Mouse (Mus musculus): Measurements from ENCODE around the gene Pim3. TPM values are rescaled to one million over a fixed set of nuclear protein-coding genes. Genes with fewer than 3 reads are reported as not detected.
A peak's percentile ranks its signal among the peaks of the same experiment; 100 is the strongest.

The Pim3 gene
- polyA plus RNA-seq, 1 experiment from 2014 or later: 42.7 TPM

- no peak for ATAC-seq
- no peak overlapping the region for H3K9ac ChIP-seq
- no peaks in the 10 kb centered on the region for H3K9me3 ChIP-seq (replicated peaks)
- no peak overlapping the region for H3K27ac ChIP-seq
- H3K4me2 ChIP-seq: peak overlapping the region; percentile 42; the same call in 1 of the 2 replicates
- no peaks in the 10 kb centered on the region for H3K36me3 ChIP-seq (ENCODE audit: poor library complexity, severe bottlenecking)
- H3K4me1 ChIP-seq: no peaks in the 10 kb centered on the region; the same call in 1 of the 2 replicates
- 23% methylated on average over 10 of the region's 10 CpGs for WGBS
- no peak overlapping the region for H3K4me3 ChIP-seq
- H3K27me3 ChIP-seq: 0 out of 2 replicates have a peak, but pooled peaks cover 2% of the 10 kb centered on the region
Measured at GRCm38 (mm10) chr15:88875625-88876081, 13.7 kb downstream of the Pim3 start.

- peak overlapping the region; percentile 42 for H3K4me2 ChIP-seq
- 0 out of 2 replicates have a peak, but pooled peaks cover 2% of the 10 kb centered on the region for H3K27me3 ChIP-seq
- H3K9ac ChIP-seq: no peak overlapping the region
- no peak overlapping the region for H3K4me3 ChIP-seq
- no peaks in the 10 kb centered on the region for H3K9me3 ChIP-seq (replicated peaks)
- H3K4me1 ChIP-seq: no peaks in the 10 kb centered on the region; the same call in 1 of the 2 replicates
- WGBS: 10% methylated on average over 28 of the region's 28 CpGs
- peak; percentile 48; the same call in 1 of the 2 replicates for ATAC-seq
- no peaks in the 10 kb centered on the region for H3K36me3 ChIP-seq (ENCODE audit: poor library complexity, severe bottlenecking)
- no peak overlapping the region for H3K27ac ChIP-seq
Measured at GRCm38 (mm10) chr15:88876155-88877020, 14.4 kb downstream of the Pim3 start.

GRCm38 (mm10) chr15:88877021-88877400 lies 15.0 kb downstream of the Pim3 start:
- H3K27me3 ChIP-seq: 0 out of 2 replicates have a peak, but pooled peaks cover 2% of the 10 kb centered on the region
- no peaks in the 10 kb centered on the region for H3K36me3 ChIP-seq (ENCODE audit: poor library complexity, severe bottlenecking)
- no peak overlapping the region for H3K4me2 ChIP-seq
- no peak for ATAC-seq
- no peak overlapping the region for H3K27ac ChIP-seq
- no peaks in the 10 kb centered on the region; the same call in 1 of the 2 replicates for H3K4me1 ChIP-seq
- WGBS: 81% methylated on average over 10 of the region's 10 CpGs
- no peaks in the 10 kb centered on the region for H3K9me3 ChIP-seq (replicated peaks)
- H3K4me3 ChIP-seq: no peak overlapping the region
- H3K9ac ChIP-seq: no peak overlapping the region

- Histone ChIP-seq H3K27ac (no peak overlapping the region), H3K27me3 (no peaks in the 10 kb centered on the region), H3K9me3 (replicated peaks) (no peaks in the 10 kb centered on the region), H3K36me3 (ENCODE audit: poor library complexity, severe bottlenecking) (no peaks in the 10 kb centered on the region), H3K4me1 (no peaks in the 10 kb centered on the region; the same call in 1 of the 2 replicates), H3K9ac (no peak overlapping the region), H3K4me3 (no peak overlapping the region), H3K4me2 (no peak overlapping the region)
- WGBS: 64% methylated on average over 22 of the region's 22 CpGs
- no peak for ATAC-seq
Measured at GRCm38 (mm10) chr15:88881253-88882044, 19.5 kb downstream of the Pim3 start.

GRCm38 (mm10) chr15:88882851-88883250 lies 20.9 kb downstream of the Pim3 start:
- H3K27me3 ChIP-seq: no peaks in the 10 kb centered on the region
- no peak overlapping the region for H3K9ac ChIP-seq
- H3K4me3 ChIP-seq: no peak overlapping the region
- no peak overlapping the region for H3K4me2 ChIP-seq
- 63% methylated on average over 4 of the region's 4 CpGs for WGBS
- H3K36me3 ChIP-seq (ENCODE audit: poor library complexity, severe bottlenecking): no peaks in the 10 kb centered on the region
- no peaks in the 10 kb centered on the region for H3K9me3 ChIP-seq (replicated peaks)
- H3K27ac ChIP-seq: no peak overlapping the region
- ATAC-seq: no peak
- no peaks in the 10 kb centered on the region for H3K4me1 ChIP-seq

- Histone ChIP-seq H3K36me3 (ENCODE audit: poor library complexity, severe bottlenecking) (no peaks in the 10 kb centered on the region), H3K9me3 (replicated peaks) (no peaks in the 10 kb centered on the region), H3K27me3 (no peaks in the 10 kb centered on the region), H3K4me2 (no peak overlapping the region), H3K9ac (no peak overlapping the region), H3K4me3 (no peak overlapping the region), H3K27ac (no peak overlapping the region), H3K4me1 (no peaks in the 10 kb centered on the region)
- 85% methylated on average over 9 of the region's 9 CpGs for whole genome bisulfite sequencing
- ATAC-seq: no peak
Measured at GRCm38 (mm10) chr15:88883342-88883741, 21.4 kb downstream of the Pim3 start.

- Histone ChIP-seq H3K27me3 (peaks cover 13% of the 10 kb centered on the region), H3K4me2 (no peak overlapping the region), H3K4me1 (peaks cover 3% of the 10 kb centered on the region; the same call in 1 of the 2 replicates), H3K9ac (no peak overlapping the region), H3K36me3 (ENCODE audit: poor library complexity, severe bottlenecking) (no peaks in the 10 kb centered on the region), H3K27ac (no peak overlapping the region), H3K4me3 (no peak overlapping the region), H3K9me3 (replicated peaks) (no peaks in the 10 kb centered on the region)
- 87% methylated on average over 6 of the region's 6 CpGs for WGBS
- no peak for ATAC-seq
Measured at GRCm38 (mm10) chr15:88885376-88885775, 23.4 kb downstream of the Pim3 start.

- H3K27me3 ChIP-seq: peaks cover 16% of the 10 kb centered on the region
- H3K4me3 ChIP-seq: no peak overlapping the region
- H3K27ac ChIP-seq: no peak overlapping the region
- H3K9ac ChIP-seq: no peak overlapping the region
- H3K4me2 ChIP-seq: no peak overlapping the region
- H3K4me1 ChIP-seq: peaks cover 14% of the 10 kb centered on the region
- WGBS: 75% methylated on average over 3 of the region's 3 CpGs
- no peaks in the 10 kb centered on the region for H3K36me3 ChIP-seq (ENCODE audit: poor library complexity, severe bottlenecking)
- no peaks in the 10 kb centered on the region for H3K9me3 ChIP-seq (replicated peaks)
- no peak for ATAC-seq
Measured at GRCm38 (mm10) chr15:88889032-88889431, 27.0 kb downstream of the Pim3 start.

- no peaks in the 10 kb centered on the region for H3K9me3 ChIP-seq (replicated peaks)
- peak overlapping the region; percentile 92 for H3K4me2 ChIP-seq
- H3K4me3 ChIP-seq: peak overlapping the region; percentile 49; the same call in 1 of the 2 replicates
- peak overlapping the region; percentile 71; the same call in 1 of the 2 replicates for H3K9ac ChIP-seq
- peaks cover 14% of the 10 kb centered on the region for H3K4me1 ChIP-seq
- no peak overlapping the region for H3K27ac ChIP-seq
- H3K36me3 ChIP-seq (ENCODE audit: poor library complexity, severe bottlenecking): no peaks in the 10 kb centered on the region
- 72% methylated on average over 3 of the region's 3 CpGs for WGBS
- ATAC-seq: no peak
- peaks cover 16% of the 10 kb centered on the region for H3K27me3 ChIP-seq
Measured at GRCm38 (mm10) chr15:88889994-88890393, 28.0 kb downstream of the Pim3 start.

GRCm38 (mm10) chr15:88890751-88891675 lies 29.0 kb downstream of the Pim3 start:
- peak; percentile 95 for ATAC-seq

GRCm38 (mm10) chr15:88891676-88892040 lies 29.7 kb downstream of the Pim3 start:
- Histone ChIP-seq H3K4me3 (no peak overlapping the region), H3K27ac (no peak overlapping the region)
- no peak for ATAC-seq

More at GRCm38 (mm10) chr15:88890751-88891675, 29.0 kb downstream of the Pim3 start:
- Histone ChIP-seq H3K27me3 (peaks cover 16% of the 10 kb centered on the region), H3K4me3 (peak overlapping the region; percentile 49), H3K4me2 (peak overlapping the region; percentile 92), H3K4me1 (peaks cover 14% of the 10 kb centered on the region), H3K9me3 (replicated peaks) (no peaks in the 10 kb centered on the region), H3K27ac (no peak overlapping the region), H3K36me3 (ENCODE audit: poor library complexity, severe bottlenecking) (no peaks in the 10 kb centered on the region), H3K9ac (peak overlapping the region; percentile 71)
- WGBS: 2% methylated on average over 41 of the region's 41 CpGs

More at GRCm38 (mm10) chr15:88891676-88892040, 29.7 kb downstream of the Pim3 start:
- Histone ChIP-seq H3K4me1 (peaks cover 14% of the 10 kb centered on the region), H3K9ac (no peak overlapping the region), H3K9me3 (replicated peaks) (no peaks in the 10 kb centered on the region), H3K36me3 (ENCODE audit: poor library complexity, severe bottlenecking) (no peaks in the 10 kb centered on the region), H3K4me2 (peak overlapping the region; percentile 92; the same call in 1 of the 2 replicates), H3K27me3 (peaks cover 16% of the 10 kb centered on the region)
- 69% methylated on average over 8 of the region's 8 CpGs for WGBS
